Mouse (Mus musculus): Measurements from ENCODE around the gene Rnf121.

DNA sequence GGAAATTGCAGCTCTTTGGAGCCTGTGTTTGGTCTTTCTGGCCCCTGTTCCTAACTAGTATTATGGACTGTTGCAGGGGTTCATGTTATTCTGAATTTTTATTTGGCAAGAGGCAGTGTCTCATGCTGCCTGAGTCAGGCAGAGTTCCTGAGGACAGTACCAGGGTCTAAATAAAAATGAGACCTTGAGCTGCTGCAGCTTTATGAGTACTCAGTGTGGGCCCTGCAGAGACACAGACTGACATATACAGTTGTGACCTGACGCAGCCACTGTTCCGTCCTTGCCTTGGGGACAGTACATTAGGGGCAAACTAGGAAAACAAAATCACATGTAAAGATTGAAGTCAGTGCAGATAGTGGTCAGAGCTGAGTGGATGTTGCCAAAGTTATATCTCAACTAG is 50.3 kb downstream of the Rnf121 start:
- no peak for TF ChIP-seq TCF12 (IDR thresholded peaks at IDR 0.05; ENCODE audit: insufficient read depth, poor library complexity, severe bottlenecking)
- TF ChIP-seq POLR2AphosphoS2 (IDR thresholded peaks at IDR 0.05; ENCODE audit: insufficient read length, low read depth): no peak
- no peak for TF ChIP-seq REST (IDR thresholded peaks at IDR 0.05; ENCODE audit: insufficient read depth, insufficient read length)
- TF ChIP-seq MYOG (IDR thresholded peaks at IDR 0.05; ENCODE audit: control insufficient read depth in 1 of 3, insufficient read depth in 1 of 3, insufficient read length in 2 of 3, low read depth in 2 of 3): no peak
- TF ChIP-seq USF1 (IDR thresholded peaks at IDR 0.05; ENCODE audit: low read depth): no peak

Data from myocyte (in vitro differentiated cells).